Mouse (Mus musculus): ENCODE measurements around the gene Bricd5.

Bricd5 gene

DNA sequence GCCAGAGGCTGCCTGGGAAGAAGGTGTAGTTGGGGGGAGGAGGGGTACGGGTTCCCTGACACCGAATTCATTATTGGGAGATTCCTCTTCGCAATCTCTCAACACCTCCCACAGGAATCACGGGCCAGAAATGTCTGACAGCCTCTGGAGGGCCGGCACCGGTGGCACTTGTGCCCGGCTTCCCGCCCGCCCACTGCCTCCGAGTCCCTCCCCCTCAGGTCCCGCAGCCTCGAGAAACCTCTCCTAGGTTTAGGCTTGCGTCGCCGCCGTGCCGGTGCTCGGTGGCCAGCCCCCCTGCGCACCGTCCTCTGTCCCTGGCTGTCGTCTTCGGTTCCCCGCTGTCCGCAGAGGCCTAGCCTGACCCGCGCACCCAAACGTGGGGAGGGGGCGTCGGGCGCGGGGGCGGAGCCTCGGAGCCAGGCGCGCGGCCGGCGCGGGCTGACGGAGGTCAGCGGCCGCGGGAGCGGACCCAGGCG lies 14.5 kb downstream of the Bricd5 start, which contains the start of gene Caskin1:
TSS of gene Caskin1 (plus strand) at position 416 of the 476 bp plus-strand sequence.
- no peak for DNase-seq

DNA sequence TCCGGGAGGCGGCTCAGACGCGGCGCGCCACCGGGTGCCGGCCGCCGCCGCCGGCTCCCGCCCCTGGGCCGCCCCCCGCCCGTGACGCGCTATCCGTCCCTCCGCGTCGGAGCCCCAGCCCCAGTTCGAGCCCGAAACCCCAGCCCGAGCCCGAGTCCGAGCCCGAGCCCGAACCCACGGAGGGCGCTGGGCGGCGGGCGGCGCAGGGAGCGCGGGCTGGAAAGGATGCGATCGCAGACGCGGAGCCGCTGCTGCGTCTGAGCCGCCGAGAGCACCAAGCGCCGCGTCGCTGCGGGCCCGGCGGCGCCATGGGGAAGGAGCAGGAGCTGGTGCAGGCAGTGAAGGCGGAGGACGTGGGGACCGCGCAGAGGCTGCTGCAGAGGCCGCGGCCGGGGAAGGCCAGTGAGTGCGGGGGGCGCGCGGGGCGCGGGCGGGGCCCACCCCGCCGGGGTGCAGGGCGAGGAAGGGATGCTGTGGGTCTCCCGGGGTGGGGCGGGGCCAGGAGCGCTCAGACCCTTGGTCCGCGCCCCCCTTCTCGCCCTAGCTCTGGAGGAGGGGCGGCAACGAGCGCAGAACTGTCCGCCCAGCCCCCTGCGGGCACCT lies 15.1 kb downstream of the Bricd5 start:
- DNase-seq = peak; percentile 14 to 49

DNA sequence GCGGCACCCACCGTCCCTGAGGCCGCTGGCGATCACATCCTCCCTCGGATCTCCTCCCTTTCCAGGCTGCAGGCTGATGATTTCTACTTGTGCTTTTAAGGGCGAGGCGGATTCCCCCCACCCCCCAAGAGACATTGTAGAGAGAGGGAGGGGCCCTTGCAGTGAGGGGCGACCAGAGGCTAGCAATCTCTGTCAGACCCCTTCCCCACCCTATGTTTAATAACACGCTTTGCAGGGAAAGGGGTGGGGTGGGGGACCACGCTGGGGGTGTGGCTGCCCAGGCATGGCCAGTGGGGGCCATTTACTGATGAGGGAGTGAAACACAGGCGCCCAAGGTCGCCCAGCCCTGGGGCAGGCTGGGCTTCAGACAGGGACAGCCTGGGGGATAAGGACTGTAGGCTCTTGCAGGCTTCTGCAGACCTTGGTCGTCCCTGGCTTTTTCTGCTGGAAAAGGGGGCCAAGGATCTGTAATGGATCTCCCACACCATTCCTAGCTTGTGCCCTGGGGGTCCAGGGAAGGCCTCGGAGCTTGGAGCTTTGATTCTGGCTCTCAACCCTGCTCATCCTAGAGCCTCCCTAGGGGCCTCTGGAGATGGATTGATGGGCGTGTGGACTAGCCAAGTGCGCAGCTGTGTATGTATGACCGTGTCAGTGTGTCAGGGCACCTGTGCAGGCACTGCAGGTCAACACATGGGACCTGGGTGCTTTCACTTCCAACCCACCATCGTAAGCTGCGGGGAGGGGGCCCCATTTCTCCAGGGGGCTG lies 15.8 kb downstream of the Bricd5 start:
- DNase-seq = no peak

DNA sequence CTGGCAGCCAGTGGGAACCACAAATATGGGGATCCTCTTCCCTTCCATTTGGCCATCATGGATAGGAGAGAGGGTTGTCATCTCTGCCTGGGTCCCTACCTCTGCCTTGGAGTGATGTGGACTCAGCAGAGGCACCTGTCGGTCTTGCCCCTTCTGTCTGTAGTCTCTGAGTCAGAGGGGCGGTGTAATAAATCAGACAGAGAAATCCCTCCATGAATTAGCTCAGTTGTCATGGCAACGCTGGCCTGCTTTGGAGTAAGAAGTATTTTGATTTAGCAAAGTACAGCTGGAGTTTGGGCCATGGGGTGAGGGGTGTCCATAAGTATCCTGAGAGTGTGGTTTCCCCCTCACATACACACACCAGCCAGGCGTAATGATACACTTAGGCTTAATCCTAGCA lies 16.7 kb downstream of the Bricd5 start:
- DNase-seq = no peak

DNA sequence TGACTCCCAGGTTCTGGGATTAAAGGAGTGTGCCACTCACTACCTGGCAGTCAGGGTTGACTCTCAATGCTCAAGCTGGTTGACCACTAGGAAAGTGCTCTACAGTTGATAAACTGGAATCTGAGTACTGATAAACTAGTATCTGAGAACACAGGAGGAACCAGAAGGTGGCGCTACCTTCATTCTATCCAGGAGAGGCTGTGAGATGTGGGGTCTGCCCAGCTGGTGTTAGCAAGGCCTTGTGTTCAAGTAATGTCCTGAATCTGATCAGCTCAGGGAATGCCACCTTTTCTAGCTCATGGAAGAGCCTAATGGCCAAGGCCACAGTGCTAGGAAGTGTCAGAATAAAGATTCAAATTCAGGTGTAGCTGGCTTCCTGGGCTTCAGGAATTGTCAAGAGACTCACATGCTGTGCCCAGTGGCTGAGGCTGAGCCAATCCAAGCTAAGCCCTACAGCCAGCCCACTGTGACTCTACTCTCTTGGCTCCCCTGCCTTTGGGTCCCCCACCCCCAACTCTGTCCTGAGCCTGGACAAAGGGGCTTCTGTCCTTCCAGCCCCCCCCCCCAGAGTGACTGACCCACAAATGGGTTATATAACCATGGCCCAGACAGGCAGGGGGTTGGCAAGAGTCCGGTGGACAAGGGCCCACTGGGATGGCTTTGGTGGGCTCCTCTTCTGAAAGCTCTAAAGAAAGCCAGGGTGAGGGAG lies 21.1 kb downstream of the Bricd5 start:
- DNase-seq = peak; percentile 51 to 74

DNA sequence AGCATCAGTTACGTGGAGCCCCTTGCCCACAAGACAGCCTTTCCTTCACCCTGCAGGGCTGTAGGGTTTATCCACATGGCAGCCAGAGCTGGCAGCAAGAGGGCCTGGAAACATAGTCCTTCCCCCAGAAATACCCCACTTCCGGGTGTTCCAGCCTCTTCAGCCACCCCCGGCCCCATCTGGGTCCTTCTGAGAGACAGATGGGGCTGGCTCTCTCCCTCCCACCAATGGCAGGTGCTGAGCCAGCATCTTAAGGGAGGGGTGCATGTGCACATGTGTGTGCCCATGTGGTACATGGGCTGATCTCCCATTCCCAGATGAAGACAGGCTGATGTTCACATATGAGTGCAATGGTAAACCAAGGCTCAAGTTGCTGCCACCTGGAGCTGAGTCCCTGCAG lies 21.8 kb downstream of the Bricd5 start:
- no peak for DNase-seq

DNA sequence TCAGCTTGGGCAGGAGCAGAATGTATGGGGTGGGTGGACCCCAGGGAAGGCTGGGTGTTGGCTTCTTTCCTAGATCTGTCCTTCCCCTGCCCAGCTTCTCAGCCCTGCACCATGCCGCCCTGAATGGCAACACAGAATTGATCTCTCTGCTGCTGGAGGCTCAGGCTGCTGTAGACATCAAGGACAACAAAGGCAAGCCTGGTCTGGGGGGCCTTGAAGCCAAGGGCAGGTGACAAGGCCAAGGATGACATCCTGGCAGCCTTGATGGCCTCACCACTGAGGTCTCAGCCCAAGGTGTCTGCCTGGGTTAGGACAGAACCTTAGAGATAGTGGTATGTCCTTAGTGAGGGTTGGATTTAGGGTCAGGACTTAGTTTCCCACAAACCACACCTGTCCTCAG lies 22.3 kb downstream of the Bricd5 start:
- DNase-seq = no peak

DNA sequence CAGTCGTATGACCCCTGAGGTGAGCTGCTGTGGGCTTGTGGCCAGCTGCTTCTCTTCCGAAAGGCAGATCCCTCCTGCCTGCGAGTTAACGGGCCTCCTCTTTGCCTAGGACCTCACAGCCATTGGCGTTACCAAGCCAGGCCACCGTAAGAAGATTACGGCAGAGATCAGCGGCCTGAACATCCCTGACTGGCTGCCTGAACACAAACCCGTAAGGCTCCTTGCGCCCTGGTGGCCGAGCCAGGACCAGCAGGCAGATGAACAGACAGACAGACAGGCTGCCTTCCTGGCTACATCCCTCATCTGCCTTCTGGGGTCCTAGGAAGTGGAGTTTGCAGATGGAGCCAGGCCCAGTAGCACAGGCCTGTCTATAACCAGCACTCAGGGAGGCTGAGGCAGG lies 28.5 kb downstream of the Bricd5 start:
- DNase-seq = no peak

DNA sequence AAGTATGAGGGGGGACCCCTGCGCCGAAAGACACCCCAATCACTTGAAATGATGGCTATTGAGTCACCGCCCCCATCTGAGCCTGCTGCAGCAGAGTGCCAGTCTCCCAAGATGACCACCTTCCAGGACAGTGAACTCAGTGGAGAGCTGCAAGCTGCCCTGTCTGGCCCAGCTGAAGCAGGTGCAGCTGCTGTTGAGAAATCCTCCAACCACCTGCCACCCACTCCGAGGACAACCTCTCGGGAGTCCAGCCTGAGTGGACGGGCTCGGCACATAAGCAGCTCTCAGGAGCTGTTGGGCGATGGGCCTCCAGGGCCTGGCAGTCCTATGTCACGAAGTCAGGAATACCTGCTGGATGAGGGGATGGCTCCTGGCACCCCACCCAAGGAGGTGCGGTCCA lies 30.4 kb downstream of the Bricd5 start:
- DNase-seq = no peak

DNA sequence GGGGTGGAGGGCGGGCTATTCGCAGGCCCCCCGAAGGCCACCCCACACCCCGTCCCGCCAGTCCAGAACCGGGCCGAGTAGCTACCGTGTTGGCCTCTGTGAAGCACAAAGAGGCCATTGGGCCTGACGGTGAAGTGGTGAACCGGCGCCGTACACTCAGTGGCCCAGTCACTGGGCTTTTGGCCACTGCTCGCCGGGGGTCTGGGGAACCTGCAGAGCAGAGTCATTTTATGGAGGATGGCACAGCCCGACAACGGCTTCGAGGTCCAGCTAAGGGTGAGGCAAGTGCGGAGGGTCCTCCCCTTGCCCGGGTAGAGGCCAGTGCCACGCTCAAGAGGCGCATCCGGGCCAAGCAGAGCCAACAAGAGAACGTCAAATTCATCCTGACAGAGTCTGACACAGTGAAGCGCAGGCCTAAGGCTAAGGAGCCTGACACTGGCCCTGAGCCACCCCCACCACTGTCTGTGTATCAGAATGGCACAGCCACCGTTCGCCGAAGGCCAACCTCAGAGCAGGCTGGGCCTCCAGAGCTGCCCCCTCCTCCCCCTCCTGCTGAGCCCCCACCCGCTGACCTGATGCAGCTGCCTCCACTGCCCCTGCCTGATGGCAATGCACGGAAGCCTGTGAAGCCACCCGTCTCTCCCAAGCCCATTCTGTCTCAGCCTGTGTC lies 31.7 kb downstream of the Bricd5 start:
- no peak for DNase-seq

DNA sequence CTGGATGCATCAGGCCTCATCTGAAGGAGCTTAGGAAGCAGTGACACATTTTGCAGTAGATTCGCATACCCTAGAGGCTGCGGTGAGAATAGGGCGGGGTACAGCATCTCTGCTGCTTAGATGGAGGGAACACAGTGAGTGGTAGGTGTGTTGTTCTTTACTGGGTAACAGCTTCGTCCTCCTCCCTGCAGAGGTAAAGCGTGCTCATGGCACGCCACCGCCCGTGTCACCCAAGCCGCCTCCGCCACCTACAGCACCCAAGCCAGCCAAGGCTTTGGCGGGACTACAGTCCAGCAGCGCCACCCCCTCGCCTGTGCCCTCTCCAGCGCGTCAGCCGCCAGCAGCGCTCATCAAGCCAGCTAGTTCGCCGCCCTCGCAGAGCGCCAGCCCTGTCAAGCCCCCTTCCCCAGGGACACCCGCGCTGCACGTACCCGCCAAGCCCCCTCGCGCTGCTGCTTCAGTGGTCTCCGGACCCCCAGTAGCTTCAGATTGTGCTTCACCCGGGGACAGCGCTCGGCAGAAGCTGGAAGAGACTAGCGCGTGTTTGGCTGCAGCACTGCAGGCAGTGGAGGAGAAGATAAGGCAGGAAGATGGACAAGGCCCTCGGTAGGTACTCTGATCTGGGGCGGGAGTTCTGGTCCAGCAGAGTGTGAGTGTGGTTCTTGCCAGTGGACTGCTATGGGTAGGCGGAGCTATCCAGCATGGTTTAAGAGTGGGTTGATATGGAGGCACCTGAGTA lies 32.8 kb downstream of the Bricd5 start:
- no peak for DNase-seq

DNA sequence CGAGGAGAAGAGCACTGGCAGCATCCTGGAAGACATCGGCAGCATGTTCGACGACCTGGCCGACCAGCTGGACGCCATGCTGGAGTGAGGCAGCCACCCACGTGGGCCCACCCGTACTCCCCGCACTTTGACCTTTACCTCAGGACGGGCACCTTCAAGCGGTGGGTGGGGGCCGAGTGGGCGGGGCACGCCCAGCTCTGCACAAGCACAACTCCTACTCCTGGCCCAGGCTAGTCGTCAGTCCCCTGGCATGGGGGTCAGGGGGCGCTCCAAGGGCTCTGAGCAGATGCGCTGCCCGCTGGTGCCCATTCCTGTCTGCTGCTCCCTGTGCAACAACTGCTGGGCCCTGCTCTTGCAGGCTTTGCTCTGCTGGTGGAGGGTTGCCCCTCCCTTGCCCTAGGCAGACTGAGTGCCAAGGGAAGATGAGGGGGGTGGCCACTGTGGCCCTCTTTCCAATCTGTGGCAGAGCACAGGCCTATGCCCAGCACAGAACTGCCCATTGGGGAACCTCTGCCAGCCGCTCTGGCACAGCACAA lies 33.5 kb downstream of the Bricd5 start:
- DNase-seq = peak; percentile 17 to 69

DNA sequence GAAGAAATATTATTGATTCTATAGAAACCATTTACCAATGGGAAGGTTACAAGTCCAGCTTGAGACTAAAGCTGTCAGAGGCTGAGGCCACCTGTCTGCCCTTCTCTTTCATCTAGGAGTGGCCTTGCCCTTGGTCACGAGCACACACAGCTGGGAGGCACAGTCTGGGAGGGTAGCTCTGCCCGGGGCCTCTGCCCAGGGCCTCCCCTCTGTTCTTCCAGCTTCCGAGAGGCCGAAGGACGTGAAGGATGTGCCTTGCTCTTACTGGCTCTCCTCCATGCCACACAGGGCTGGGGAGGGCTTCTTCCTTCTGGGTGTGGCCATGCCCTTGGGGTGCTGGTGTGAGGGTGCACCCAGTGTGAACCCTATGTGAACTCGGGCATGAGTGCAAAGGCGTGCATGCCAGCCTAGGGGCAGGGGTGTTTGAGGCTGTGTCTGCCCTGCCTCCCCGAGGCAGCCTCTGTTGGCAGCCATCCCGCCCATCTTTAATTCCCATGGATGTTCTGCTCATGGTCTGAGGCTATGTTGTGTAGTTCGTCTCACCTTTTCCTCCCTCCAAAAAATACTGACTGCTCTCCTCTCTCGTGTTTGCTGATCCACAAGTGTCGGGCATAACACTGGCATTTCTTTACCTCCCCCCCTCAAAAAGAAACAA lies 34.2 kb downstream of the Bricd5 start:
- no peak for DNase-seq

DNA sequence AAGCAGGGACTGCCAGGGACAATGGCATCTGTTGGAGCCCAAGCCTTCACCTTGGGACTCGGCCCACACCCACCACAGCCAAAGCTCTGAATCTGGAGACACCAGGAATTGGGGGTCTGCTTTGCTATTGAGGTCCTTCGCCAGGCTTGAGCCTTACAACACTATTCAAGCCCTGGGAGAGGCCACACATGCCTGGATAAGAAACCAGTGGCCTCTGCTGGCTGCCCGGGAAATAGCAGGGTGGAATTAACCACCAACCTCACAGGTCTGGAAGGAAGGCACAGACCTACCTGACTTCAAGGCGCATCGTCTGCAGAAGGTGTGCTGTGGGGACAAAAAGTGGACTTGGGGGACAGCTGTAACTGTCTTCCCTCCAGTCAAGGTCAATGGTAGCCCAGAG lies 39.9 kb downstream of the Bricd5 start:
- peak; percentile 62 to 73 for DNase-seq

DNA sequence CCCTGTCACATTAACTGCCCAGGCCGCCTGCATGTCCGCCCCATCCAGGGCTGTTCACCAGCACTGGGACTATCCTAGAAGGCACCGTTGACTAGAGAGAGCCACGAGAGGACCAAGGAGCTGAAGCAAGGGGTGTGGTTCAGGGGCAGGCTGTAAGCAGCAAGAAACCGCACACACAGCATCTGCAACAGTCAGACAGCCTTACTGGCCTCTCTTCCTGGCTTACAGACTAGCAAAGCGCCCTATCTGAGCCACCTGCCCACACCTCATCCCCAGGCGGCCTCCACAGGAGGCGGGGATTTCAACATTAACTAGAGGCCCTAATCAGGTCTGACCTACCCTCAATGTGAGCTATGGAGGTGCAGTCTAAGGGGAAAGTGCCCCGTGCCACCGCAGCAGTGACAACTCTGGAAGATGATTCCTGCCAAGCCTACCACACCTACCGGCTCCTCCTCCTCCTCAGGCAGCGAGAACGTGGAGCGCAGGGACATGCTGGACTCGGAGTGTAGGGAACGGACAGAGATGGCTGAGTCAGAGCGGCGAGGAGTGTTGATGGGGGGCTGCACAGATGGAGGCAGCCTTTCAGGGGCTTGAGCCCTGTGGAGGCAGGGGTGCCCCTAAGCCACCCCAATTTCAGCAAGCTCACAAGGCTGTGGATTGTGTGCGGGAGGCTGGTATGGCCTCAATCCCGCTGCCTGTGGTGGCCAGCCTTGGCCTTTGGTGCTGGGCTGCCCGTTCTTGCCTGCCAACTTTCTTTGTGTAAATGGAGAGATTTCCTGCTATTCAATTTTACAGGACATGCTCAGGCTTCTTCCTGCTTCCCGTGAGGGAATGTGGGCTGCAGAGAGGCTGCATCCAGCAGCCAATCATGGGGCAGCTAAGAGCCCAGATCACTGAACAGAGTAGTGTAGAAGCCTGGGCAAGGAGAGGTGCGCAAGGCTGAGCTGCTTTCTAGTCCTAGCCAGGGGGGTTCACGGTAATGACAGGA lies 40.9 kb downstream of the Bricd5 start:
- DNase-seq = peak; percentile 37 to 62

DNA sequence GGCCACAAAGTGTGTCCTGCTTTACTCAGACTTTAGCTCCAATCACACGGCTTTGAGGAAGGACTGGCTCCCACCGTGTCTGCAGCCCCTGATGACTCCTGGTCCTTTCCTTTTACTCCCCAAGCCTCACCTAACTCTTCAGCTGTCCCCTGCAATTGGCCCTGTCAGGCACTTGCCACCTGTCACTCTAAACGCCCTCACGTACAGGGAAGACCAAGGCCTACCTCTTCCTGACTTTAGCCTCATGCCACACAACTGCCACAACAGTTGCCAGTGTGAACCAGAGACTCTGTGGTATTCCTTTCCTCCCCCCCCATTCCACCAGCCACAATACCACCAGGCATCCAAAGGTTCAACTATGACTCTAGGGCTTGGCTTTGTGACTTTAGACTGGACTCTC lies 46.8 kb downstream of the Bricd5 start:
- DNase-seq = no peak

DNA sequence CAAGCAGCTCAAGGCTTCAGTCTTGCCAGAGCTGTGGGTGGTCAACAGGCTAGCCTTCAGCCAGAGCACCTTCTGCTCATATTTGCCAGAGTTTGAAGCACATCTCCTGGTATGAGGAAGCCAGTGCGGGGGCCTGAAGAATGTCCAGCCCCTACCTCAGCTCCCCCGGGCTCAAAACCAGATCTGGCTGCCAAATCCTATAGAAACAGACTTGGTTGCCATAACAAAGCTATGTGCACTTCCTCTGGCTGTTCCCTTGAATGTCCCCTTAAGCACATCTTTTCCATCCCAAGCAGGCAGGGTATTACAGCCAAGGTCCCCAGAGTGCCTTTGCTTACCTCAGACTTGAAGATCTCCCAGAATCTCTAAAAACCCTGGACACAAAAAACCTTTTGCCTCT lies 51.0 kb downstream of the Bricd5 start:
- no peak for DNase-seq
